11 mouse cellular contexts compared by ENCODE assay signal in genomic region chr7:25206094-25206830, GRCm38 (mm10). TPM values are rescaled to one million over a fixed set of nuclear protein-coding genes. Genes with fewer than 3 reads are reported as not detected.
DNase-seq lines count a peak whose midpoint lies in the region; ATAC-seq and TF ChIP-seq lines count a peak whose summit lies in the region.
"Had no signal": no experiment of that assay in that cellular context is flagged by ENCODE, and none has a peak within 500 bp of the region (broad histone marks: within the 10 kb centered on the region; RNA-seq: fewer than 3 reads in every experiment).

No protein-coding gene starts in this region.

- H3K4me3 ChIP-seq in midbrain, embryonic 11.5 days (ENCODE audit: low read depth, low read length) = no peak overlapping the region
- no peak overlapping the region for H3K4me3 ChIP-seq in midbrain, postnatal 0 days (ENCODE audit: low read depth, low read length)
- H3K4me3 ChIP-seq: embryonic facial prominence, embryonic 15.5 days; lung, embryonic 15.5 days had no signal

- no peaks in the 10 kb centered on the region for H3K9me3 ChIP-seq in midbrain, embryonic 11.5 days (ENCODE audit: control insufficient read depth, low read length)
- no peaks in the 10 kb centered on the region for H3K9me3 ChIP-seq in midbrain, postnatal 0 days (ENCODE audit: low read length)
- H3K9me3 ChIP-seq: embryonic facial prominence, embryonic 15.5 days; lung, embryonic 15.5 days had no signal

- H3K9ac ChIP-seq in midbrain, embryonic 11.5 days (ENCODE audit: low read length) = no peak overlapping the region
- H3K9ac ChIP-seq in midbrain, postnatal 0 days (replicated peaks; ENCODE audit: low read length, poor library complexity, severe bottlenecking) = no peak overlapping the region
- H3K9ac ChIP-seq: embryonic facial prominence, embryonic 15.5 days; forebrain, postnatal 0 days; lung, embryonic 15.5 days had no signal

- no peak overlapping the region for H3K4me2 ChIP-seq in midbrain, embryonic 11.5 days
- no peak overlapping the region for H3K4me2 ChIP-seq in midbrain, postnatal 0 days (ENCODE audit: low read depth, low read length, poor library complexity, severe bottlenecking)
- H3K4me2 ChIP-seq: embryonic facial prominence, embryonic 15.5 days; lung, embryonic 15.5 days had no signal

- 86% methylated on average over 16 of the region's 16 CpGs for WGBS in midbrain, embryonic 11.5 days
- WGBS in midbrain, postnatal 0 days = 88% methylated on average over 16 of the region's 16 CpGs

- no peaks in the 10 kb centered on the region for H3K27me3 ChIP-seq in midbrain, embryonic 11.5 days (ENCODE audit: control insufficient read depth, insufficient read depth, low read length)
- H3K27me3 ChIP-seq in midbrain, postnatal 0 days (ENCODE audit: insufficient read depth, low read length) = no peaks in the 10 kb centered on the region
- H3K27me3 ChIP-seq: embryonic facial prominence, embryonic 15.5 days; lung, embryonic 15.5 days had no signal

- no peaks in the 10 kb centered on the region for H3K4me1 ChIP-seq in midbrain, embryonic 11.5 days (ENCODE audit: control insufficient read depth, insufficient read depth, low read length)
- H3K4me1 ChIP-seq in midbrain, postnatal 0 days (ENCODE audit: insufficient read depth, low read length) = no peaks in the 10 kb centered on the region
- H3K4me1 ChIP-seq: embryonic facial prominence, embryonic 15.5 days; lung, embryonic 15.5 days had no signal

- DNase-seq in adrenal gland, postnatal 25 days = peak; percentile 33
- no peak for DNase-seq in adrenal gland, postnatal 4 days (ENCODE audit: low spot score in 2 of 2)
- DNase-seq in midbrain, embryonic 11.5 days (ENCODE audit: low spot score, missing footprints) = peak; percentile 1
- no peak for DNase-seq in midbrain, postnatal 0 days (ENCODE audit: low spot score)
- peak; percentile 71 to 85 for DNase-seq in cerebellum, postnatal 25 days
- peak; percentile 50 for DNase-seq in naive thymus-derived CD4-positive, alpha-beta T cell, adult 2 months (ENCODE audit: low read depth)
- DNase-seq in MN1 (ENCODE audit: low spot score) = no peak
- DNase-seq in kidney, postnatal 14 days = no peak
- DNase-seq: forebrain, postnatal 0 days had no signal

- ATAC-seq in midbrain, embryonic 11.5 days (ENCODE audit: low FRiP score) = no peak
- no peak for ATAC-seq in midbrain, postnatal 0 days (ENCODE audit: low FRiP score)
- ATAC-seq: forebrain, postnatal 0 days had no signal

- H3K36me3 ChIP-seq in midbrain, embryonic 11.5 days (ENCODE audit: control insufficient read depth, insufficient read depth, low read length) = peaks cover 5% of the 10 kb centered on the region; the same call in 1 of the 2 replicates
- H3K36me3 ChIP-seq in midbrain, postnatal 0 days (ENCODE audit: insufficient read depth, low read length) = peaks cover 76% of the 10 kb centered on the region

- no peak for TF ChIP-seq CTCF in midbrain, postnatal 0 days (IDR thresholded peaks at IDR 0.05)

- no peak overlapping the region for H3K27ac ChIP-seq in midbrain, embryonic 11.5 days (ENCODE audit: low read depth, low read length)
- H3K27ac ChIP-seq in midbrain, postnatal 0 days (ENCODE audit: low read depth, low read length) = no peak overlapping the region
- H3K27ac ChIP-seq: embryonic facial prominence, embryonic 15.5 days; lung, embryonic 15.5 days had no signal

RNA-seq across cellular contexts. Expression of gene Dedd2, which starts 14.2 kb away (rescaled TPM):
- 17.5 and 18.0 TPM in 2 replicates for total RNA-seq in adrenal gland, postnatal 25 days (2021)
- total RNA-seq in adrenal gland, postnatal 4 days (2021) = 10 to 100 TPM; 15.6 to 16.4 TPM
- 6.9 and 7.7 TPM in 2 replicates for polyA plus RNA-seq in midbrain, embryonic 11.5 days (2014; fragmentation: Nextera tagmentation; extraction: Ambion mirVana)
- total RNA-seq in midbrain, postnatal 0 days (2014; rRNA removed) = 25.9 and 27.8 TPM in 2 replicates
- 17.7 and 18.7 TPM in 2 replicates for polyA plus RNA-seq in midbrain, postnatal 0 days (2015; fragmentation: Nextera tagmentation; extraction: Ambion mirVana)

RNA-seq across cellular contexts. Expression of gene Zfp526, which starts 15.0 kb away (rescaled TPM):
- total RNA-seq in adrenal gland, postnatal 25 days (2021) = 14.6 and 16.0 TPM in 2 replicates
- total RNA-seq in adrenal gland, postnatal 4 days (2021) = 10 to 100 TPM; 15.9 to 16.3 TPM
- polyA plus RNA-seq in midbrain, embryonic 11.5 days (2014; fragmentation: Nextera tagmentation; extraction: Ambion mirVana) = 2.7 and 3.2 TPM in 2 replicates
- total RNA-seq in midbrain, postnatal 0 days (2014; rRNA removed) = 8.1 and 9.5 TPM in 2 replicates
- polyA plus RNA-seq in midbrain, postnatal 0 days (2015; fragmentation: Nextera tagmentation; extraction: Ambion mirVana) = 0.94 and 1.0 TPM in 2 replicates

RNA-seq across cellular contexts. Expression of gene Pou2f2, which starts 26.7 kb away (rescaled TPM):
- 0.67 and 1.0 TPM in 2 replicates for total RNA-seq in adrenal gland, postnatal 25 days (2021)
- total RNA-seq in adrenal gland, postnatal 4 days (2021) = 1 to 10 TPM; 3.7 to 4.1 TPM
- polyA plus RNA-seq in midbrain, embryonic 11.5 days (2014; fragmentation: Nextera tagmentation; extraction: Ambion mirVana) = 26.6 and 31.3 TPM in 2 replicates
- 7.6 and 9.0 TPM in 2 replicates for total RNA-seq in midbrain, postnatal 0 days (2014; rRNA removed)
- polyA plus RNA-seq in midbrain, postnatal 0 days (2015; fragmentation: Nextera tagmentation; extraction: Ambion mirVana) = 28.9 and 35.9 TPM in 2 replicates

RNA-seq across cellular contexts. Expression of gene Gsk3a, which starts 31.4 kb away (rescaled TPM):
- total RNA-seq in adrenal gland, postnatal 25 days (2021) = 97.4 and 108 TPM in 2 replicates
- 10 to 100 TPM; 84.8 to 89.3 TPM for total RNA-seq in adrenal gland, postnatal 4 days (2021)
- polyA plus RNA-seq in midbrain, embryonic 11.5 days (2014; fragmentation: Nextera tagmentation; extraction: Ambion mirVana) = 12.8 and 14.6 TPM in 2 replicates
- total RNA-seq in midbrain, postnatal 0 days (2014; rRNA removed) = 155 and 169 TPM in 2 replicates
- polyA plus RNA-seq in midbrain, postnatal 0 days (2015; fragmentation: Nextera tagmentation; extraction: Ambion mirVana) = 20.3 and 20.6 TPM in 2 replicates

RNA-seq across cellular contexts. Expression of gene Erf, which starts 44.3 kb away (rescaled TPM):
- 19.4 and 33.2 TPM in 2 replicates for total RNA-seq in adrenal gland, postnatal 25 days (2021)
- 10 to 100 TPM; 47.5 to 50.4 TPM for total RNA-seq in adrenal gland, postnatal 4 days (2021)
- polyA plus RNA-seq in midbrain, embryonic 11.5 days (2014; fragmentation: Nextera tagmentation; extraction: Ambion mirVana) = 11.7 and 13.9 TPM in 2 replicates
- 15.8 TPM in 2 replicates for total RNA-seq in midbrain, postnatal 0 days (2014; rRNA removed)
- polyA plus RNA-seq in midbrain, postnatal 0 days (2015; fragmentation: Nextera tagmentation; extraction: Ambion mirVana) = 2.2 and 3.0 TPM in 2 replicates

Comparison
In these comparisons a context has a peak if more than half of its experiments do, and no peak if none do; other contexts are left out.
1. DNase-seq: peak in adrenal gland, postnatal 25 days (single experiment), midbrain, embryonic 11.5 days (single experiment), cerebellum, postnatal 25 days (2 of 2) and naive thymus-derived CD4-positive, alpha-beta T cell, adult 2 months (single experiment); none in adrenal gland, postnatal 4 days (0 of 2), midbrain, postnatal 0 days (single experiment), MN1 (single experiment) and kidney, postnatal 14 days (single experiment).